Mouse (Mus musculus): ENCODE results near the gene Ascc1.

DNA sequence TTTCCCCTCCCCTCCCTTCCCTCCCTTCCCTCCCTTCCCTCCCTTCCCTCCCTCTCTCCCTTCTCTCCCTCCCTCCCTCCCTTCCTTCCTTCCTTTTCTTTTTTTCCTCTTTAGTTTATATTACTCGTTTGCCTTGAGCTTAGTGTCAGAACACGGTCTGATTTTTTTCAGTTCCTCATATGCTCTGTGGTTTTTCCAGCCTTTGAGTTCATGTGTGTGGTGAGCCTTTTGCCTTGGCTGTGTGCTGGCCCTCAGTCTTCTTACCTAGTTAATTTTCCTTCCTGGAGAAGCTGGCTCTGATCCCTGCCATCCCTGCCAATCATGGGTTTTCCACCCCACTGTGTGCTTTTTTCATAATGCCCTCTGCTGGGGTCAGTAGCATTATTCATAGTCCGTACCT is 6.5 kb downstream of the Ascc1 start:
- TF ChIP-seq CTCF (IDR thresholded peaks at IDR 0.05; ENCODE audit: control insufficient read depth, insufficient read depth, insufficient read length) (no peak), MYOG (IDR thresholded peaks at IDR 0.05; ENCODE audit: control insufficient read depth, extremely low read depth, insufficient read length) (no peak), FOSL1 (IDR thresholded peaks at IDR 0.05; ENCODE audit: insufficient read depth, low read length, poor library complexity, severe bottlenecking) (no peak), MAX (IDR thresholded peaks at IDR 0.05) (no peak), MYOD1 (IDR thresholded peaks at IDR 0.05; ENCODE audit: control insufficient read depth, insufficient read length, low read depth) (no peak)

Data from C2C12 (cell line).